Mouse (Mus musculus): ENCODE measurements around the gene Trim45.

DNA sequence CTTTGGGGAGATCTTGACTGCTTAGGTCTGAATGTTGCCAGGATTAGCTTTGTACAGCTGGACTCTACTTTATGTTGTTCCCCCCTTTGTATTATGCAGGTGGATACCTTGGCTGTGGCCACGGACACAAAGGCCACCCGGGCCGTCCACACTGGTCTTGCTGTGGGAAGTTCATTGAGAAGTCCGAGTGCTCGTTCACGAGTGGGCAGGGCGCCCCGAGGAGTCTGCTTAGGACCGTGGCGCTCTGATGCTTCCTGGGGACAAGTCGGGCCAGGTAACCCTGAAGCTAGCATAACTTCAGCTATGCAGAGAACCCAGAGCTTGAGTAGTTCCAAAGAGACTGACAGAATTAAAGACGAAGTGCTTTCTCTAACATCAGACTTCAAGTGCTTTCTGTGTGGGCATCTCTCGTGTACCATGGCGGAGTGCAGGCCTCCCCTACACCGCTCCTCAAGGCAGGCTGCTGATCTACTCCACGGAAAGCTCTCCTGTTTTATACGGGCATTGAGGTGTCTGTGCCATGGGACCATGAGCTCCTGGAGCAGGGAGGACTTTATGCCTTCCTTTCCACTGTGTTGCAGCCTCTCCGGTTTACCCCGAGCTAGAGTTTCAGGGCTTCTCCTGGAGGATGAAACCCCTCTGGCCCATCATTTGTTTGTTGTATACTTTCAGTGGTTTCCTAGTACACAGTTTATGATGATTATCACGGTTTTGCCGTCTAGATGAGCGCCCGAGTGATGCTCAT, 9.5 kb downstream of the Trim45 start:
- TF ChIP-seq POLR2A (IDR thresholded peaks at IDR 0.05; ENCODE audit: extremely low read depth, insufficient read depth, low read length) (no peak), CTCF (IDR thresholded peaks at IDR 0.05; ENCODE audit: extremely low read depth, insufficient read depth, low read length) (no peak)

All from cortical plate, adult 2 months (tissue).